Mouse (Mus musculus): Measurements from ENCODE around the gene Helz.
"Not testable (repeated sequence)": the region's sequence is repeated elsewhere in the genome, so short reads cannot be mapped to it uniquely, and the experiment has no call there.

The Helz gene

DNA sequence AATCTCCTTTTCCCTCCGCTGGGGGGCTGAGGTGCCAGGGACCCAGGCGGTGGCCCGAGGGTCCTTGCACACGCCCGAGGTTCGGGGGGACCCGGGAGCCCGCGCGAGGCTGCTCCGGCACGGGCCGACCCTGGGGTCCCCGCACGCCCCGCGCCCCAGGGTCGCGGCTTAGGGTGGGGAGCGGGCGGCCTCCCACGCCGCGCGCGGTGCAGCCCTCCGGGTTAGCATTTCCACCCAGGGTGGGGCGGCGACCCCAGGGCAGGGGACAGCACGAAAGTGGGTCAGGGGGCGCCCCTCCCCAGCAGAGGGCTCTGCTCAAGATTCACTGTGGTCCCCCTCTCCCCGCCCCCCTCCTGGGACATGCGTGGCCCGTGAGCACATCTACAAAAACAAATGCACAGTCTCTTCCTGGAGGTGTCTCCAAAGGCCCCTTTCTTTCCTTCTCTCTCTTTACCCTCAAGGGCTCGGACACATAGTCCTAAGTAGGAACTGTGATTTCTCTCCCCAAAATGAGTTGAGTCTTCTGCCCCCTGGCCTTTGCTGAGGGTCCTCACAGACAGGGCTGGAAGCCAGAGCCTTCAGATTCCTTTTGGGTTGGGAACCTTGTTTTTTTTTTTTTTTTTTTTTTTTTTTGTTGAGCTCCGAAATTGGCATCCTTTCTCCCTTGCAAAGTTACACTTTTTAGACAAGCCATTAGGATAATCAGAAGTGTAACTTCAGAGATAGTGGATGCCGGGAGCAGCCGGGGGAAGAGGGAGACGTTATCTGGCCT, 660 bp downstream of the Helz start:
- no peak for DNase-seq (ENCODE audit: low spot score in 2 of 2)

DNA sequence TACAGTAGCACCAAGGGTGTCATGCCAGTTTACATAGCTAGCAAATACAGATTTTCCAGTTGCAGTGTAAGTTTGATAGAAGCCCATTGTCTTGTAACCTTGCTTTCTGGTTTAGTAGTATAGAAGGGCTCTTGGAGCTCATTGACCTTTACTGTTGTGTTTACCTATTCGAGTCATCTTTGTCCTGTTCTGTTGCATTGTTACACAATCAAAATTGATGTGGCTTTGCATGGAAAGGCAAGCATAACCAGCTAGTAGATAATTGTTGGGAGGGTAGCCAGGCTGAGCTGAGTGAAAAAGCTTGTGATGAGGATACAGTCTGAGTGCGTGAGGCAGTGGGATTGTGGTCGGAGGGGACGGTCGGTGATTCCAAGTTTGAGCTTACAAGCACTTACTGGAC, 12.1 kb downstream of the Helz start:
- DNase-seq (ENCODE audit: low spot score in 2 of 2): no peak

DNA sequence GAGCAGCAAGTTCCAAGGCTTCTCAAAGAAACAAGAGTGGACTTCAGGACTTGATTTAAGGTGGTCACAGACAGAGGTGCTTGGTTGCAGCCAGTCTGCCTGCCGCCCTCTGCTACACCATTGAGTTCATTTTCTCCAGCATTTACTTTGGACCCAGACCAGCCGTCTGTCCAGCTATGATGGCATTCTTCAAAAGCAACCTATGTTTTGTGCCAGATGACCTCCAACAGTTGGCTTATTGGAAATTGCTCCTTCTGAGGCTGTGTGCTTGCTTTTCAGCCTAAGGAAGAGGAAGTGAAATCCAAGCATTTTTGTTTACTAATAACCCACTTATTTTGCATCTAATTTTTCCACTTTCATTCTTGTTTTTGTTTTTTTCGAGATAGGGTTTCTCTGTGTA, 19.7 kb downstream of the Helz start:
- no peak for DNase-seq (ENCODE audit: low spot score in 2 of 2)

DNA sequence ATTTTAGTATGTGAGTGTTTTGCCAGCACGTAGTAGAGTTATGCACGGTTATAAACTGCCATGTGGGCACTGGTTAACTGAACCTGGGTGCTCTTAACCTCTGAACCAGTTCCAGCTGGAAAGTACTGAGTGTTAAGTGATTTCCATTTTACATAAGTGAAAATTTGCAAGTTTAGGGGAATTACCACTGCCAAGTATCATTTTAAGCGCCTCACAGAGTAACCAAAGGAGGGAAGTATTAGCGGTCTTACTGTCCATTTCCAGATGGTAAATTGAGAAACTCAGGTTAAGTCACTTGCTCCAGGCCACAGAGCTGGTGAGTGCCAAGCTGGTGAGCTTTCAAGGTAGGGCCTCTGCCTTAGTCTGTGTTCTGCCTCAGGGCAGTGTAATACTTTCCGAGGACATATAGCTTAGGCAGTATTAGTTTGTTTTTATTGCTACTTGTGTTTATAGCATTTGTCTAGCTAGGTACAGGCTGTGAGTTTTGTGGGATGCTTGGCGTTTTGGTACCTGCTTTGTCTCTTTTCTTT, 20.8 kb downstream of the Helz start:
- DNase-seq (ENCODE audit: low spot score in 2 of 2): no peak

DNA sequence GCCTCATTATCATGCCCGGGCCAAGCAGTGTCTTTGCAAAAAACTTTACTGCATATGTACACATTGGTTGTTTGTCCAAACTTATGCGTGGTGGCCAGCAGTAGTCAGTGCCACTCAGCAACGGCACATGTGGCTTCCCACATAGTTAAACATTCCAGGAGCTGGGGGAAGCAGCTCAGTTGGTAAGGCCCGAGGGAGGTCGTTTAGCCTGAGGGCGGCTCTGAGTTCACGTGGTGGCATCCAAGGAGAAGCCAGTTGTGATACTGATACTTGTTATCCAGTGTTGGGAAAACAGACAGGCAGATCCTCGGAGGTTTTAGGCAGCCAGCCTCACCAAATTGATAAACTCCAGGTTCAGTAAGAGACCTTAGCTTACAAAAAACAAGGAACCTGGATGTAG, 23.2 kb downstream of the Helz start:
- not testable (repeated sequence) for DNase-seq (ENCODE audit: low spot score in 2 of 2)

DNA sequence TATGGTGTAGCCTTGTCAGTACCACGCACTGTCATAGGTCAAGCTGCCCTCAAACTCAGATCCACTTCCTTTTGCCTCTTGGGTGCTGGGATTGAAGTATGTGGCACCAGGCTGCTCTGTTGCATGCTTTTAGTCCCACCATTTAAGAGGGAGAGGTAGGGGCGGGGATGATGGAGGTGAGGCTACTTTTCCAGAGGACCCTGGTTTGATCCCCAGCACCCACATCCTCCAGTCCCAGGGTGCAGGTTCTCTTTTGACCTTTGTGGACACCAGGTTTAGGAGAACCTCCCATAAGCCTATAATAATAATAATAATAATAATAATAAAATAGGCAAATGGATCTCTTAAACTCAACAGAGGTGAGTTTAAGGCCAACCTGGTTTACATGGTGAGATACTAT, 23.6 kb downstream of the Helz start:
- DNase-seq (ENCODE audit: low spot score in 2 of 2): no peak

DNA sequence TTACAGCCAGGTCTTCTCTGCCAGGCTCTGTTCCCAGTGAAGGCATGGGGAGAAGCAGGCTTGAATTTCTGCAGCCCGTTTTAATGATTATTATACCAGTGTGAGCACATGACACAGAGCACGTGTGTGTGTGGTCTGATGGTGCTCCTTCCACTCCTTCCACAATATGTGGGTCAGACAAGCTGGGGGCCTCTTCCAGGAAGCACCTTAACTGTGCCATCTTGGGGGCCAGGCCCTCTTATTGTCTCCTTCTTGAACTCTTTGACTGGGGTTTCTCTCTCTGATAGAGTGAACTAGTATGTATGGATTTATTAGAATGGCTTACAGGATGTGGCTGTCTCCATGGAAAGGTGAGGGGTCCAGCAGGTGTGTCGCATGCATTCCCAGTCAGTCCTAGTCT, 24.8 kb downstream of the Helz start:
- DNase-seq (ENCODE audit: low spot score in 2 of 2): no peak

DNA sequence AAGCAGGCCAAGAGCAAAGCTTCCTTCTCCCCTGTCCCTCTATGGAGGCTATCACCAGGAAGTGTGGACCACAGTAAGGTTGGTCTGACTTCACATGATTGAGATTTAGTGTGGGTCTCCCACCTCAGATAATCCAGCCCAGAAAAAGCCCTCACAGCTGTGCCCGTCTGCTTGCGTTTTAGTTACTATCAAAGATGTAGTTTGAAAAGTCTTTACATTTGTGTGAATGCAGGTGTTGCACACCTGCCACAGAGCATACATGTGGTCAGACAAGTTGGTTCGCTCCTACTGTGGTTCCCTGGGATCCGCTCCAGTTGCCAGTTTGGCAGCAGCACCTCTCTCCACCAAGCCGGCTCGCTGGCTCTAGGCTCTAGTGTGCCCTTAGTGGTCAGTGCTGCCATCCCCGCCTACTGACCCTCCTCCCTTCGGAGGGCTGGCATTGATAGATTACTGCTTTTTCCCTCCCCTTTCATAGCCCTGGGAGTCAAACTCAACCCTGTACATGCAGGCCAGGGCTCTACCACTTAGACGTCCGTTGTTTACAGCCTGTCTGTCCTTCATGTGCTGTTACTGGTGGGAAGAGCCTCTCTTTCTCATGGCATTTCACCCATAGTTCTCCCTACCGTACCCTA, 25.4 kb downstream of the Helz start:
- DNase-seq (ENCODE audit: low spot score in 2 of 2): no peak

DNA sequence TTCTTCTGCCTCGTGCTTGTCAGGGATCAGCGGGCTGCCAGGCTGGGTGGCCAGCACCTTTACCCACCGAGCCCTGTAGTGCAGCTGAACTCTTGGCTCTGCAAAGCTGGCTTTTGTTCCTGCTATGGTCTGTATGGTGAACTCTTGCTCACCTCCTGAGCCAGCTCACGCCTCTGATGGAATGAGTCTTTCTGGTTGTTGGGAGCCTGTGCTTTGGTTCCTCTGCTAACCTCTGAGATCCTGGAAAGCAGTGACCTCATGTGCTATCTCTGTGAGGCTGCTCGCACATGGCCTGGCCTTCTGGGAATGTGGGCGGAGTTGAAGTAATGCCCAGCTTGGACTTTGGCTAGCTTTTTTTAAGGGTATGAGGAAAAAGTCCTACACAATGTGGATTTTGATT, 26.1 kb downstream of the Helz start:
- no peak for DNase-seq (ENCODE audit: low spot score in 2 of 2)

DNA sequence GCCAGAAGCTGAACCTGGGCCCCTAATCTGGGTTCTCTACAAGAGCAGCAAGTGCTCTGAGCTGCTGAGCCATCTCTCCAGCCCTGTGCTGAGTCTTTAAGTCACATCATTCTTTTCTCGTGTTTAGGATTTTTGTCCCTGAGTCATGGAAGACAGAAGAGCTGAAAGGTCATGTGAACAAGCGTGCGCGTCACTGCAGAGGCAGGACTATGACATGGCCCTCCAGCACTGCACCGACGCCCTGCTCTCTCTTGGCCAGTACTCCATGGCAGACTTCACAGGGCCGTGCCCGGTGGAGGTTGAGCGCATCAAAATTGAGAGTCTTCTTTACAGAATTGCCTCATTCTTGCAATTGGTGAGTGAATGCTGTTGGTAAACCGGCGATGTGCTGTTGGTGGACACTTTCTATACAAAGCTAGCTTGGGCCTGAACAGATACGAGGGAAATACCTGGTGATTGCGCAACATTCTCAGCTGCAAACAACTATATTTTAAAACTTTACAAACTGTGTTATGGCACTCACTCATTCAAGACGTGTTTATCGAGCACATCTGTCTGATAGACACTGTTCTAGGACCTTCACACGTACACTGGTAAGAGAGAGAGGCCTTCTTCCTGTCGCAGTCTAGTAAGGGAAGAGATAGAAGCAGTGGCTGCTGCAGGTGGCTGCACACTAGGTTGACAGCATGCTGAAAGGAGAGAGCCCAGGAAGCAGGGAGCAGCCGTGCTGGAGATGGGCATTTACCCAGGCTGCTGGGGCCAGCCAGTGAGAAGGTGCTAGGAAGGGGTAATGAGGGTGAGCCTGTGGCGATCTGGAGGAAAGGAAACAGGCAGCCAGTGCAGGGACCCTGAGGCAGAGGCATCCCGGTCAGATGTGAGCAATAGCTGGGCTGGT, 27.3 kb downstream of the Helz start:
- DNase-seq (ENCODE audit: low spot score in 2 of 2): no peak

DNA sequence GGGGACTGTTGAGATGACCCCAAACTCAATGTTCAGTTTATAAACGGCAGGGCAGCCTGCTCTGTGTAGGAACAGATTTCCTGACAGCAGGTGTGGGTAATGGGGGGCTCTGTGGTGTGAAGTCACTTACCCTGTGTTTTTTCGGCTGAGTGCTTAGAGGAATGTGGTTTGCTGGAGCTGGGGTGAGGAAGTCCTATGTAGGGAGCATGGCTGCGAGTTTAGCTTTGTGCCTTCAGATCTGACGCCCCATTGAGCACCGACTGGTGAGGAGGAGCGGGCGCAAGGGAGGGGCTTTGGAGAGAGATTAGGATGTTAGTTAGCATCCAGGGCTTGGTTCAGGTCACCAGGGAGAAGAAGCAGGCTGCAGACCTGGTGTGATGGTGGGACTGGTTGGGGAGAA, 28.5 kb downstream of the Helz start:
- DNase-seq (ENCODE audit: low spot score in 2 of 2): no peak

DNA sequence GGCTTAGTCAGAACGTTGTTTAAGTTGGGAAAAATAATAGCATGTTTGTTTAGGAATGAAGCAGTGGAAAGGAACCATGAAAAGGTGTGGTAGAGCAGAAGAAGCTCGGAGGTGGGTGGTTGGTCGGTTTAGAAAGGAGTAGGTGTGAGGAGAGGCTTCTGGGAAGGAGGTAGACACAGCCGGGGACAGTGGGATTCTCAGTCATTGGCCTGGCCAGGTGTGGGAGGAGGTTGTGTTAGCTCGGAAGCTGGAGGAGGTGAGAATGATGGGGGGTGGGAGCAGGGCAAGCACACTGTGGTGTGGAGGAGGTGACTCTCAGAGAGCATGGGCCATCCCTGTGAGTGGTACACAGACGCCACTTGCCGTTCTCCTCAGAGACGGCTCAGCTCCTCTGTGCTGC, 29.7 kb downstream of the Helz start:
- DNase-seq (ENCODE audit: low spot score in 2 of 2): no peak

DNA sequence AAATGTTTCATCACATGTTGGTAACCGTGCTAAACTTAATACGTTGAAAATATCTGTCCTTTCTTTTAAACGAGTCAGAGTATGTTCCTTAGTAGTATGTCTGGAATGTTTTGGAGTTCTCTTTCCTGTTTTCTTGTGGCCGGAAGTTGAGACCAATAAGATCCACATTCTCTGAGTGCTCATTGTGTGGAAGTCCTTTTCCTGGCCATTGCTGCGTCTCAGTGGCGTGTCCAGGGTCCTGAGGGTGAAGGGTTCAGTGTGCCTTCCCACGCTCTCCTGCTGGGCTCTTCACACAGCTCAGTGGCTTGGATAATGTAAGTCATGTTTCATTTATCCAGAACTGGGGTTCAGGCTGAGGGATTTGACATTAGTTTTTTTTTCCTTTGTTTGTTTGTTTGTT, 30.5 kb downstream of the Helz start:
- DNase-seq (ENCODE audit: low spot score in 2 of 2): no peak

DNA sequence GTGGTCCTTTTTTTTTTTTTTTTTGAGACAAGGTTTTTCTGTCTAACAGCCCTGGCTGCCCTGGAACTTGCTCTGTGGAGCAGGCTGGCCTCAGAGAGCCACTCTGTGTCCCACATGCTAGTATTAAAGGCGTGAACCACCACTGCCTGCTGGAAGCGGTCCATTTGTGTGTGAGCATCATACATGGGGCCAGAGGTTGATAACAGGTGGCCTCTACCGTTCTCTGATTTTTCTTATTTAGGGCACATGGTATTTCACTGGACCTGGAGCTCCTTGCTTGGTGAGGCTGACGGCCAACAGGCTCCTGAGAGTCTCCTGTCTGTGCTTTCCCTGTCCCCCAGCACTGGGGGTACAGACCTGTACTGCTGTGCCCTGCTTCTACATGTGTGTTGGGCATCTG, 33.1 kb downstream of the Helz start:
- no peak for DNase-seq (ENCODE audit: low spot score in 2 of 2)

DNA sequence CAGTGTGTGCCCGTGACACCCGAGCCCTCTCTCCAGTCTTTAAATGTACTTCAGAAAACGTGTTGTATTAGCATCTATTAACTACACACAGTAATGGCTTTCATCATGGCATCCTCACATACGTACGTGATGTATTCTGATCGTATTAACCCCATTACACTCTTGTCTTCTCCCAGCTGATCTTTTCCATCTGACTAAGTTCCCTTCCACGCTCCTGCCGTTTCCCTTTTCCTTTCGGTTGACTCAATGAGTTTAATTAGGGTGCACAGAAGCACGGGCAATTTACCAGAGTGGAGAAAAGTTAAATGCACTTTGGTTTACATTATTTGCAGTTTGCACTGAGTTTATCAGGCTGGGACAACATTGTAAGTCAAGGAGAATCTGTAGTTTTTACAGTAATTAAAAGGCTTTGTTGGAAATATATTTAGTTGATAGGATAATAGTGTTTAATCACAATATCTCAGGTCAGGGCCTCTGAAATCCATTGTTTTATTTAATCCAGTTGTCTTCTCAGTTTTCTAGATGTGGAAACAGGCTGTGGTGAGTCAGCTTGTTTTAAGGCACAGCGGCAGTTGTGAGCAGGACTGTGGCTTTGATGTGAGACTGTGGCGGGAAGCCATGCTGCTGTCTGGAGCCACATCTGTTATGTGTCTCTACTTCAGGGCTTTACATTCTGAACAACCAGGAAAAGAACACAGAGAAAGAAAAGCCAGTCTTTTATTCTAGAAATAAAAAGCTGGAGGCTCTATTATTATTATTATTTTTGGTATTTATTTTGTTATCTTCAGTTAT, 37.1 kb downstream of the Helz start:
- DNase-seq (ENCODE audit: low spot score in 2 of 2): no peak

DNA sequence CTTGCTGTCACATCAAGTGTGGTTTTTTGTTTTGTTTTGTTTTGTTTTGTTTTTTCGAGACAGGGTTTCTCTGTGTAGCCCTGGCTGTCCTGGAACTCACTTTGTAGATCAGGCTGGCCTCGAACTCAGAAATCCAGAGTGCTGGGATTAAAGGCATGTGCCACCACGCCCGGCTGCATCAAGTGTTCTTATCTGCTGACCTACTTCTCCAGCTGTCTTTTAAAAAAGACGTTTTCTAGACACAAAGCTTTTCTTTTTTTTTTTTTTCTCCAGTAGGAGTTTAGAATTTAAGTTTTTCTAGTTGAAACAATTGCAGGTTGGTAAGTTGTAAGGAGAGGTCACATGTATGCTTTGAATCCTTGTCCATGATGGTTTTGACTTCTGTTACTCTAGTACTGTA, 38.4 kb downstream of the Helz start:
- not testable (repeated sequence) for DNase-seq (ENCODE audit: low spot score in 2 of 2)

DNA sequence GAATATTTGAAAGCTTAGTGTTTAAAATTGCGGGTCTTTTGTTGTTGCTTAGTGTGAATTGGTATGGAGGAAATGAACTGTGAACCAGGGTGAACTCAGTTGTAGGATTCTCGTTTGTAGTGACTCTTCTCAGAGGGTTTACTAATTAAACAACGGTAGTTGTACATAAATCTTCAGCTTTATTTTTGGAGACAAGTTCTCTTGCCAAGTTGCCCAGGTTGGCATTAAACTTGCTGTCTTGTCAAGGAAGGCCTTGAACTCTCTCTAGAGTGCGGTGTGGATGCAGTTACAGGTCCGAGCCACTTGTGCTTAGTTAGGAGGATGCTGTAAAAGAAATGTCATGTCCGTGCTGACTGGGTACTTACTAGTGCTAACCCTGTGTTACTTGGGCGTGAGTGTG, 39.4 kb downstream of the Helz start:
- DNase-seq (ENCODE audit: low spot score in 2 of 2): no peak

DNA sequence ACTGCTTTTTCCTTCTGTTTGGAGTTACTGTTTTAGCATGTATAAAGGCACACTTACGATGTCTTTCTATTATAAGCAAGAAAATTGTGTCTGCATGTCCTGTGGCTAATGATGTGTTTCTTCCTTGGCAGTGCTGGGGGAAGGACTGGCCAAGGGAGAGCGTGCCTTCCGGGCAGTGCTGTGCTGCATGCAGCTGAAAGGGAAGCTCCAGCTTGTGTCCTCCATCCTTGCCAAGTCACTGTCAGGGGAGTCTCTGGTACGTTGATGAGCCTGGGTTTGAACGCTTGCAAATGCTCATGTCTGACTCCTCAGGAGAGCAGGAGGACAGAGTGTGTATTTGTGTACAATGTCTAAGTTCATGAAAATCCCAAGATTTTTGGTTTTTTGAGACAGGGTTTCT, 44.8 kb downstream of the Helz start:
- no peak for DNase-seq (ENCODE audit: low spot score in 2 of 2)

DNA sequence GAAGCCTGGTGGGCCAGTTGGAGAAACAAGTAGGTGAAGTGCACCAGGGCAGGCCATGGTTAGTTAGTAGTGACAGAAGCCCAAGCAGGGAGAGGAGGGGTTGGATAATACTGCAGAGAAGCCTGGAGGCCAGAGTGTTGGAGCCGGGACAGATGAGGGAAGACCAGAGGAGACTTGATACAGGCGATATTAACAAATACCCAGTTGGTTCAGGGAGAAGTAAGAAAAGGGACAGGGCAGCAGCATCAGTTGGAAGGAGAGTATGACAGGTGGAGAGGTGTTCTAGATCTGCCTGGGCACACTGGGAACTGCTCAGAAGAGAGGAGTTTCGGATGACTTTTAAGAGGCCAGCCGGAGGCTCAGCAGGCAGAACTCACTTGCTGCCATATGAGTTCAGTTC, 49.7 kb downstream of the Helz start:
- no peak for DNase-seq (ENCODE audit: low spot score in 2 of 2)

DNA sequence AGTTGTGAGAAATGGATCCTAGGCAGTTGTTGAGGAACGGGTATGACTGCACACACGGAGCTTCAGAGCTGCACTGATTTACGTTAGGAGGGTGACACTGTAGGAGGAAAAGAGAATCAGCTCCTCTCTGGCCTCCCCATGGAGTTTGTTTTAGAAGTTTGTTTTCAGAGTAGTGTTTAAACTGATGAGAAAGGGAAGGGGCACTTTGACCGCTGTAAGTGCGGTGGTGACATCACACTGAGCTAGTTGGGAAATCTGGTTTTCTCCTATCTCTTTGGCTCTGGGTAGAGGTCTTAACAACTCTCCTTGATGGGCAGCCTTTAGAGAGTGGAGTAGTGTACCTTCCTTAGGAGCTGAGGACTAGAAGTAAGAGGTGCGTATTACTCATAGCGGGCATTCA, 58.0 kb downstream of the Helz start:
- DNase-seq (ENCODE audit: low spot score in 2 of 2): no peak

DNA sequence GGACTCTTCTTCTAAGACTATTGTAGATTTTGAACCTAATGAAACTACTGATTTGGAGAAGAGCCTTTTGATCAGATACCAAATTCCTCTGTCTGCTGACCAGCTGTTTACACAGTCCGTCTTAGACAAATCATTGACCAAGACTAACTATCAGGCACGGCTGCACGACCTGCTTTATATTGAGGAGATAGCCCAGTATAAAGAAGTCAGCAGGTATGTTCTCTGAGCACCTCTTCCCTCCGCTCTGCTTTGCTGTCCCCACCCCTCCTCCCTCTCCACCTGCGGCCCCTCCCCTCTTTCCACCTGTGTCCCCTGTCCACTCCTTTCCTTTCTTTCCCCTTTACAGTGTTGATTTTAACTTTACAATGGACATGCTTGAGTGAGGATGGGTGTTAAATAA, 66.2 kb downstream of the Helz start:
- no peak for DNase-seq (ENCODE audit: low spot score in 2 of 2)

DNA sequence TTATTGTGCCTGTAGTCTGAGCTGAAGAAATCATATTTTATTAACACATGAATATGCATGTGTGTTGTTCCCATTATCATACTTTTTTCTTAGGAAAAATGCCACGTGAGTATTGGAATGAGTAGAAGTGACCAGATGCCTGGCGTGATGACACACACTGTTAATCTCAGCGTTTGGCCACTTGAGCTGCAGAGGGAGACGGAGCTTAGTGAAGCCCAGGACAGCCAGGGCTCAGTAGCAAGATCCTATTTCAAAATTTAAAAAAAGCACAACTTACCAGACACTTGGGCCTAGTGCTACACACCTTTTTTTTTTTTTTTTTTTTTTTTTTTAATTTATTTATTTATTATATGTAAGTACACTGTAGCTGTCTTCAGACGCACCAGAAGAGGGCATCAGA, 68.0 kb downstream of the Helz start:
- DNase-seq (ENCODE audit: low spot score in 2 of 2): no peak
